Mouse (Mus musculus) lung, adult 18-20 months (tissue): ENCODE measurements around the gene Olfr433.
"Not testable (repeated sequence)": the region's sequence is repeated elsewhere in the genome, so short reads cannot be mapped to it uniquely, and the experiment has no call there.

Experiments
- DNase-seq, 2 experiments: peaks; one replicate each; pipeline ENCODE4 v3.0.0; 2022; ENCODE audit warnings: mixed read lengths in 2 of 2

Gene Olfr433

GRCm38 (mm10) chr1:174040523-174041177 lies at the start of gene Olfr433:
TSS of gene Olfr433 (plus strand) at chr1:174040705.
- DNase-seq = peak; percentile 67 to 75

- DNase-seq = no peak
Observed at GRCm38 (mm10) chr1:173995003-173995402, 45.5 kb upstream of the Olfr433 start.

- DNase-seq = not testable (repeated sequence)
Observed at GRCm38 (mm10) chr1:174004352-174005109, 36.0 kb upstream of the Olfr433 start.

- not testable (repeated sequence) for DNase-seq
Observed at GRCm38 (mm10) chr1:174007050-174007449, 33.5 kb upstream of the Olfr433 start.

GRCm38 (mm10) chr1:174031698-174032097 lies 8.8 kb upstream of the Olfr433 start, which contains the start of gene Ifi205:
TSS of gene Ifi205 (minus strand) at chr1:174031810.
- DNase-seq = no peak

GRCm38 (mm10) chr1:174035841-174036240 lies 4.7 kb upstream of the Olfr433 start:
- no peak for DNase-seq

- DNase-seq = peak in 1 of 2 experiments; percentile 21
Observed at GRCm38 (mm10) chr1:174038480-174038879, 2.0 kb upstream of the Olfr433 start.

GRCm38 (mm10) chr1:174042091-174042884 lies 1.8 kb downstream of the Olfr433 start:
- not testable (repeated sequence) for DNase-seq

- peak; percentile 12 to 45 for DNase-seq
Observed at GRCm38 (mm10) chr1:174044431-174044830, 3.9 kb downstream of the Olfr433 start.

- DNase-seq = not testable (repeated sequence)
Observed at GRCm38 (mm10) chr1:174048227-174048626, 7.7 kb downstream of the Olfr433 start.

GRCm38 (mm10) chr1:174048893-174049292 lies 8.4 kb downstream of the Olfr433 start, which contains the start of gene Olfr432:
TSS of gene Olfr432 (plus strand) at chr1:174049205.
- no peak for DNase-seq

GRCm38 (mm10) chr1:174049357-174049756 lies 8.9 kb downstream of the Olfr433 start:
- not testable (repeated sequence) for DNase-seq

- no peak for DNase-seq
Observed at GRCm38 (mm10) chr1:174050532-174050931, 10.0 kb downstream of the Olfr433 start.

- no peak for DNase-seq
Observed at GRCm38 (mm10) chr1:174051515-174051914, 11.0 kb downstream of the Olfr433 start.

- no peak for DNase-seq
Observed at GRCm38 (mm10) chr1:174051931-174052536, 11.5 kb downstream of the Olfr433 start.

- no peak for DNase-seq
Observed at GRCm38 (mm10) chr1:174052981-174053380, 12.5 kb downstream of the Olfr433 start.

GRCm38 (mm10) chr1:174055248-174055647 lies 14.7 kb downstream of the Olfr433 start:
- DNase-seq = no peak

GRCm38 (mm10) chr1:174066305-174066704 lies 25.8 kb downstream of the Olfr433 start, which contains the start of gene Olfr430:
TSS of gene Olfr430 (plus strand) at chr1:174066605.
- DNase-seq = no peak

- no peak for DNase-seq
Observed at GRCm38 (mm10) chr1:174084031-174084430, 43.5 kb downstream of the Olfr433 start, which contains the start of gene Olfr429. TSS of gene Olfr429 (plus strand) at chr1:174084331.
